Mouse (Mus musculus): ENCODE measurements around the gene Ctu1. TPM values are rescaled to one million over a fixed set of nuclear protein-coding genes. Genes with fewer than 3 reads are reported as not detected.

Gene Ctu1
- 29.3 and 31.9 TPM in 2 replicates for polyA plus RNA-seq (2015; fragmentation: Nextera tagmentation; extraction: Ambion mirVana)

DNA sequence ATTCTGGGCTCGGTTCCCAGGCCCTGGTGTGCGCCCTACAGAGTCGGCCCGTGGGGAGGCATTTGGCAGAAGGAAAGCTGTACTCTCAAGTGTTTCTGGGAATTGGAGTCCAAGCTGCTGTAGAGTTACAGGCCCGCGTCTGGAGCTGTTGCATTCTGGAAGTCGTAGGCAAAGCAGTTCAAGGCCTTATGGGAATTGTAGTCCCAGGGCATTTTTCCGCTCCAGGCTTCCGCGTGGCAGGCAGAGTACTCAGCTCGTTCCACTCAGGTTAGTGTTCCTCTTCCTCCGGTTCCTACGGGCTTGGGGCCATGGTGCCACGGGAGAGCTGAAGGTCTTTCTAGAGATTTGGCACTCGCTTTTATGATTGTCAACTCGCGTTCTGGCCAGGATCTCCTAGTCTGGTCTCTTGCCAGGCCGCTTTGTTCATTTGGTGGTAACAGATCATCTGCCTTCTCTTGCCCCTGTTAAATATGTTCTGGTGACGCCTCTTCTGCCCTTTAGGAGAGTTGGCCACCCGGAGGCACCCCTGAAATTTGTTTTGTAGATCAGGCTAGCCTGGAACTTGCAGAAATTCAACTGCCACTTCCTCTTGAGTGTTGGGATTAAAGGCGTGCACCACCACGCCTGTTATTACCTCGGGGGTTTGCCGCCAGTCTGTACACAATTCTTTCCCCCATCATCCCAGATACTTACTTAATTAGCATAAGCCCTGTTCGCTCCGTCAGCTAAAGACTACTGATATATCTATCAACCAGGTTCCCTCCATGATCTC lies at the start of gene Ctu1:
Ctu1 (plus strand) TSS at position 208 of the 772 bp plus-strand sequence.
- Histone ChIP-seq H3K9me3 (ENCODE audit: control insufficient read depth, low read length) (no peaks in the 10 kb centered on the region), H3K36me3 (ENCODE audit: control insufficient read depth, insufficient read depth) (peaks cover 22% of the 10 kb centered on the region), H3K4me1 (replicated peaks; ENCODE audit: control insufficient read depth, insufficient read depth, low read length) (peaks cover 8% of the 10 kb centered on the region), H3K4me2 (ENCODE audit: low read length) (peak within 1 kb of the TSS; percentile 87), H3K27ac (ENCODE audit: low read length) (no peak within 1 kb of the TSS), H3K27me3 (replicated peaks; ENCODE audit: control insufficient read depth, insufficient read depth, low read length) (no peaks in the 10 kb centered on the region), H3K9ac (replicated peaks; ENCODE audit: low read depth, low read length) (peak within 1 kb of the TSS; percentile 60), H3K4me3 (replicated peaks; ENCODE audit: low read length) (peak within 1 kb of the TSS; percentile 54)
- ATAC-seq: peak; percentile 97
- under 1% methylated on average over 26 of the region's 26 CpGs for WGBS

DNA sequence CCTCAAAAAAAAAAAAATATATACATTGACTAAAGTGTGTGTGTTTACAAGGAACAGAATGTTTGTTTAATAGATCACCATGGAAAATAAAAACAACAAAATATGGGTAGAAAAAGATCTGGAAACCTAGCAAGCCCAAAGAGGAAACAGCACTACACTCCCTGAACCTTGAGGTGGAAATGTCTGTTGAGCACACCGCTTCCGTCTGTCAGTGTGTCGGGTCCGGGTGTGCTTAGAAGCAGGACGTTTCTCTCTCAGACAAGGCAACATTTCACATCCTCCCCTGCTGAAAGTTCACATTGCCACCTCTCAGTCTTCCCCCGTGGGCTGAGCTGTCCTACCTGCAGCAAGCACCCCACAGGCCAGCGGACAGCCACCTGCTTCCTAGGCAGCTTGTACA lies 48.9 kb upstream of the Ctu1 start:
- ATAC-seq: no peak
- Histone ChIP-seq H3K36me3 (ENCODE audit: control insufficient read depth, insufficient read depth) (no peaks in the 10 kb centered on the region), H3K4me2 (ENCODE audit: low read length) (no peak overlapping the region), H3K9me3 (ENCODE audit: control insufficient read depth, low read length) (no peaks in the 10 kb centered on the region), H3K27me3 (replicated peaks; ENCODE audit: control insufficient read depth, insufficient read depth, low read length) (no peaks in the 10 kb centered on the region), H3K4me3 (replicated peaks; ENCODE audit: low read length) (no peak overlapping the region), H3K4me1 (replicated peaks; ENCODE audit: control insufficient read depth, insufficient read depth, low read length) (no peaks in the 10 kb centered on the region), H3K27ac (ENCODE audit: low read length) (no peak overlapping the region), H3K9ac (replicated peaks; ENCODE audit: low read depth, low read length) (no peak overlapping the region)
- 83% methylated on average over 7 of the region's 7 CpGs for WGBS

DNA sequence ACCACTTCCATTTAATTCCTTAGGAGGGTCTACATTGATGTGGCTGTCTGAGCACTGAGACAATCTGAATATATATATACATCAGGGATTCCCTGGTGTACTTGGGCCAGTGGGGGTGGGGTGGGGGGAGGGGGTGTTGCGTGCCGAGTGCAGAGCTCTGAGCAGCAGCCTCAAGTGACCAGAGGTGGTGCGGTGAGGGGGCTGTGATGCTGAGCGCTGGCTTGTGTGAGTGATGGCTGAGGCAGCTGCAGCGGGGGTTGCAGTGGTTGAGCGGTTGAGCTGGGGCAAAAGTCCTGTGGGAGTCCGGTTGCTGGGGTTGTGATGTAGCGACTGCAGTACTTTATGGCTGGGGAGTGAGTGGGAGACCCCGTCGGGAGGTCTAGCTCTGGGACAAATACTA lies 48.0 kb upstream of the Ctu1 start:
- Histone ChIP-seq H3K4me3 (replicated peaks; ENCODE audit: low read length) (no peak overlapping the region), H3K27ac (ENCODE audit: low read length) (no peak overlapping the region), H3K36me3 (ENCODE audit: control insufficient read depth, insufficient read depth) (no peaks in the 10 kb centered on the region), H3K27me3 (replicated peaks; ENCODE audit: control insufficient read depth, insufficient read depth, low read length) (no peaks in the 10 kb centered on the region), H3K4me2 (ENCODE audit: low read length) (no peak overlapping the region), H3K9me3 (ENCODE audit: control insufficient read depth, low read length) (no peaks in the 10 kb centered on the region), H3K4me1 (replicated peaks; ENCODE audit: control insufficient read depth, insufficient read depth, low read length) (no peaks in the 10 kb centered on the region), H3K9ac (replicated peaks; ENCODE audit: low read depth, low read length) (no peak overlapping the region)
- no peak for ATAC-seq
- 15% methylated on average over 10 of the region's 10 CpGs for WGBS

DNA sequence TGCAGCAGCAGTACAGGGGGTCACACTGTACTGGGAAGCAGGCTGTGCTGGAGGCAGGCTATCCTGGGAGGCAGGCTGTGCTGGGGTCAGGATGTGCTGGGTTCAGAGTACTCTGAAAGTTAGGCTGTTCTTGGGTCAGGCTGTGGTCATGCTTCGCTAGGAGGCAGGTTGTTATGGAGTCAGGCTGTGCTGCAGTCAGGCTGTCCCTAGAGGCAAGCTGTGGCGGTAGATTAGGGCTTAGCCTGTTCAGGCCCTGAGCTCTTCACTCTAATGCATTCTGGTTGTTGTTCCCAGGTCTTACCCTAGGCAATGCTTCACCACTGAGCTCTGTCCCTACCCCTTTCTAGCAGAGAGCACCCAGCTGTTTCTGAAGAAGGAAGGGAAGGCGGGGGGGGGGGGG lies 46.8 kb upstream of the Ctu1 start:
- no peaks in the 10 kb centered on the region for H3K9me3 ChIP-seq (ENCODE audit: control insufficient read depth, low read length)
- no peak overlapping the region for H3K9ac ChIP-seq (replicated peaks; ENCODE audit: low read depth, low read length)
- no peak overlapping the region for H3K27ac ChIP-seq (ENCODE audit: low read length)
- no peak overlapping the region for H3K4me2 ChIP-seq (ENCODE audit: low read length)
- WGBS: 61% methylated on average over 2 of the region's 3 CpGs
- no peaks in the 10 kb centered on the region for H3K27me3 ChIP-seq (replicated peaks; ENCODE audit: control insufficient read depth, insufficient read depth, low read length)
- no peaks in the 10 kb centered on the region for H3K4me1 ChIP-seq (replicated peaks; ENCODE audit: control insufficient read depth, insufficient read depth, low read length)
- no peak overlapping the region for H3K4me3 ChIP-seq (replicated peaks; ENCODE audit: low read length)
- no peaks in the 10 kb centered on the region for H3K36me3 ChIP-seq (ENCODE audit: control insufficient read depth, insufficient read depth)
- ATAC-seq: no peak

DNA sequence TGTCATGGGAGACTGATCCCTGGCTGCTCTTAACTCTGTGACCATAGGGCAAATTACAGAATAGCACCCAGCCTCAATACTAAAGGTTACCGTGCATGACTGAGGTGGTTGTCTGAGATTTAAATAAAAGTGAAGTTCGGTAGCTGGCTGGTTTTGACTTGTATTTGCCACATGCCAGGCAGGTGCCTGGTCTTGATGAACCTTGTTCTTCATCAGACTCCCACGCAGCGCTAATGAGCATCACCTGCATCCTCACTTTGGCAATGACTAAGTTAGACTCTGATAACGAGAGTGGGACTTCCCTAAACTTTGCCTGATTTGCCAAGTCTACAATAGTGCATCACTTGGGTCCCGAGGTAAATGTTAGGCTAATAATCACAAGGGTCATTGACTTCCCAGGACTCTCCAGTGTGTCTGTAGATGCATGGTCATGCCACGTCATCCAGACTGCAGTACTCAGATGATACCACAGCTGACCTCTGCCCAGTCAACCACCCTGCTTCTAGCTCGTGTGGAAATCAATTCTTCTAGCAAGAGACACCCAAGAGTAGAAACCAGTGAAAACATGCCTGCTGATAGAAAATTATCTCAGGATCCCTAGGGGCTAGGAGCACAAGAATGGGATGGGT lies 45.9 kb upstream of the Ctu1 start:
- whole genome bisulfite sequencing: 81% methylated on average over 8 of the region's 8 CpGs
- H3K4me1 ChIP-seq (replicated peaks; ENCODE audit: control insufficient read depth, insufficient read depth, low read length): no peaks in the 10 kb centered on the region
- no peak overlapping the region for H3K4me3 ChIP-seq (replicated peaks; ENCODE audit: low read length)
- no peak overlapping the region for H3K9ac ChIP-seq (replicated peaks; ENCODE audit: low read depth, low read length)
- no peak overlapping the region for H3K27ac ChIP-seq (ENCODE audit: low read length)
- no peak for ATAC-seq
- no peaks in the 10 kb centered on the region for H3K9me3 ChIP-seq (ENCODE audit: control insufficient read depth, low read length)
- no peaks in the 10 kb centered on the region for H3K36me3 ChIP-seq (ENCODE audit: control insufficient read depth, insufficient read depth)
- no peak overlapping the region for H3K4me2 ChIP-seq (ENCODE audit: low read length)
- no peaks in the 10 kb centered on the region for H3K27me3 ChIP-seq (replicated peaks; ENCODE audit: control insufficient read depth, insufficient read depth, low read length)

DNA sequence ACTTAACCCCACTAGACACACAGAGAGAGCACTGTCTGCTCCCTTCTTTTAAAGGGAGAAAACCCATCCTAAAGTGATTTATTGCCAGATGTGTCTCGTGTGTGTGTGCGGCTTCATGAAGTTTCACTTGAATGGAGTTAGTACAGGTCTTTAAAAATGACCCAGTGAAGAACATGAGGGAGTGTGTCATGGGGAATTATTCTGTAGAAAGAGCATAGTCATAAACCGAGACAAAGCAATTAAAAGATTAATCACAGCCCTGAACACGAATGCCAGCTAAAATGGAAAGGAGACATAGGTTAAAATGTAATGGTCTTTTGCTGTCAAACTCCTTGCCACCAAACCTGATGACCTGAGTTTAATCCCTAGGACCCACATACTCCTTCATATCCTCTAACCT lies 37.9 kb upstream of the Ctu1 start:
- 83% methylated on average over 4 of the region's 4 CpGs for WGBS
- Histone ChIP-seq H3K4me2 (ENCODE audit: low read length) (no peak overlapping the region), H3K36me3 (ENCODE audit: control insufficient read depth, insufficient read depth) (no peaks in the 10 kb centered on the region), H3K4me1 (replicated peaks; ENCODE audit: control insufficient read depth, insufficient read depth, low read length) (no peaks in the 10 kb centered on the region), H3K9me3 (ENCODE audit: control insufficient read depth, low read length) (no peaks in the 10 kb centered on the region), H3K27ac (ENCODE audit: low read length) (no peak overlapping the region), H3K27me3 (replicated peaks; ENCODE audit: control insufficient read depth, insufficient read depth, low read length) (no peaks in the 10 kb centered on the region), H3K9ac (replicated peaks; ENCODE audit: low read depth, low read length) (no peak overlapping the region), H3K4me3 (replicated peaks; ENCODE audit: low read length) (no peak overlapping the region)
- no peak for ATAC-seq

DNA sequence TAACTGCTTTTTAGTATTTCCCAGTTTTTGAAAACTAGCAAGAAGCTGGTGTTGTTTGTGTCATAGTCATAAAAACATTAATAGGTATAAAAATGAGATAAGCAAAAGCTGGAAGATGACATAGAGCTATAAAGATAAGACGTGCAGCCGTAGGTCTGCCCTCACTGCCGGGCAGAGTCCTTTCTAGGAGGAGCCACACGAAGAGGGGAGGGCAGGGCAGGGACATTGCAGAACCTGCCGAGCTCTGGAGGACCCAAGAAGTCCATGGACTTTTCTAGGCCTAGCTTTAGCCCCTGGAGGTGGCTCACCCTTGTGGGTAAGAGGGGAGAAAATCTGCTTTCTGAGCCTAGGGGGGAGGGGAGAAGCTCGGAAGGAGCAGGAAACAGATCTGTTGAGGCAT lies 37.3 kb upstream of the Ctu1 start, which contains the start of gene Ceacam18:
Ceacam18 (plus strand) TSS at position 208 of the 400 bp plus-strand sequence.
- ATAC-seq: no peak
- Histone ChIP-seq H3K27ac (ENCODE audit: low read length) (no peak within 1 kb of the TSS), H3K9ac (replicated peaks; ENCODE audit: low read depth, low read length) (no peak within 1 kb of the TSS), H3K4me3 (replicated peaks; ENCODE audit: low read length) (no peak within 1 kb of the TSS), H3K4me2 (ENCODE audit: low read length) (no peak within 1 kb of the TSS), H3K27me3 (replicated peaks; ENCODE audit: control insufficient read depth, insufficient read depth, low read length) (no peaks in the 10 kb centered on the region), H3K36me3 (ENCODE audit: control insufficient read depth, insufficient read depth) (no peaks in the 10 kb centered on the region), H3K4me1 (replicated peaks; ENCODE audit: control insufficient read depth, insufficient read depth, low read length) (no peaks in the 10 kb centered on the region), H3K9me3 (ENCODE audit: control insufficient read depth, low read length) (no peaks in the 10 kb centered on the region)
- 72% methylated on average over 6 of the region's 6 CpGs for WGBS

DNA sequence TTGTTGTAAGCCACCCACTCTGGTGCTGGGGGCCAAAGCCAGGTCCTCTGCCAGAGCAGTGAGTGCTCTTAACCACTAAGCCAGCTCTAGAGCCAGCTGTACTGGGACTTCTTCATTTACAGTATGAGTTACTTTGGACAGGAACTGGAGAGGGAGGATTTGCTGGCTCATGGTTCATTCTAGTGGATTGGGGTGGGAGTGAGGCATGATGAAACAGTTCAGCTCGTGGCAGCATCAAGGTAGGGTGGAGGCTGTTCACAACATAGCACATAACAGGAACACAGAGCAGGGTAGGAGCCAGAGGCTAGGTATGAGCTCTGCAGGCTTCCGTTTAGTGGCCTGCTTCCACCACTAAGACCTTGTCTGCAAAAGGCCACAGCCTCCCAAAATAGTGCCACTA lies 35.6 kb upstream of the Ctu1 start:
- 51% methylated on average over 2 of the region's 2 CpGs for WGBS
- Histone ChIP-seq H3K9ac (replicated peaks; ENCODE audit: low read depth, low read length) (no peak overlapping the region), H3K4me1 (replicated peaks; ENCODE audit: control insufficient read depth, insufficient read depth, low read length) (no peaks in the 10 kb centered on the region), H3K36me3 (ENCODE audit: control insufficient read depth, insufficient read depth) (no peaks in the 10 kb centered on the region), H3K27ac (ENCODE audit: low read length) (no peak overlapping the region), H3K9me3 (ENCODE audit: control insufficient read depth, low read length) (no peaks in the 10 kb centered on the region), H3K27me3 (replicated peaks; ENCODE audit: control insufficient read depth, insufficient read depth, low read length) (no peaks in the 10 kb centered on the region), H3K4me3 (replicated peaks; ENCODE audit: low read length) (no peak overlapping the region), H3K4me2 (ENCODE audit: low read length) (no peak overlapping the region)
- ATAC-seq: no peak

DNA sequence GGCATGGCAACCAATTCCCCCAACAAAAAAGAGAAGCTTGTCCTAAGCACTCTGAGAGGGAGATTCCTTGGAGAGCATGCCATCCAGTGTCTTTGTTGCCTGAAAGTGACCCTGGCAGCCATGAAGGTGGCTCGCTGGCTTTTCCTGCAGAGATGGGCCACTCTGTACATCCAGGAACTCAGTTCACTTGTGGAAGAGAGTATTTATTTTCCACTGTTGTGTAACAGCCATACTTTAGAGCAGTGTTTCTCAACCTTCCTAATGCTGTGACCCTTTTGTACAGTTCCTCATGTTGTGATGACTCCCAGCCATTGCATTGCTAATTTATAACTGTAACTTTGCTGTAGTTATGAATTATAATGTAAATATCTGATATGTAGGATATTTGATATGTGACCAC lies 34.7 kb upstream of the Ctu1 start:
- Histone ChIP-seq H3K4me3 (replicated peaks; ENCODE audit: low read length) (no peak overlapping the region), H3K9me3 (ENCODE audit: control insufficient read depth, low read length) (no peaks in the 10 kb centered on the region), H3K27me3 (replicated peaks; ENCODE audit: control insufficient read depth, insufficient read depth, low read length) (no peaks in the 10 kb centered on the region), H3K36me3 (ENCODE audit: control insufficient read depth, insufficient read depth) (no peaks in the 10 kb centered on the region), H3K27ac (ENCODE audit: low read length) (no peak overlapping the region), H3K9ac (replicated peaks; ENCODE audit: low read depth, low read length) (no peak overlapping the region), H3K4me2 (ENCODE audit: low read length) (no peak overlapping the region), H3K4me1 (replicated peaks; ENCODE audit: control insufficient read depth, insufficient read depth, low read length) (no peaks in the 10 kb centered on the region)
- WGBS: 67% methylated on average over 1 of the region's 1 CpGs
- ATAC-seq: no peak

Data from forebrain, embryonic 16.5 days (tissue).